Mouse (Mus musculus): ENCODE data around the gene Cenpv.

Gene Cenpv

DNA sequence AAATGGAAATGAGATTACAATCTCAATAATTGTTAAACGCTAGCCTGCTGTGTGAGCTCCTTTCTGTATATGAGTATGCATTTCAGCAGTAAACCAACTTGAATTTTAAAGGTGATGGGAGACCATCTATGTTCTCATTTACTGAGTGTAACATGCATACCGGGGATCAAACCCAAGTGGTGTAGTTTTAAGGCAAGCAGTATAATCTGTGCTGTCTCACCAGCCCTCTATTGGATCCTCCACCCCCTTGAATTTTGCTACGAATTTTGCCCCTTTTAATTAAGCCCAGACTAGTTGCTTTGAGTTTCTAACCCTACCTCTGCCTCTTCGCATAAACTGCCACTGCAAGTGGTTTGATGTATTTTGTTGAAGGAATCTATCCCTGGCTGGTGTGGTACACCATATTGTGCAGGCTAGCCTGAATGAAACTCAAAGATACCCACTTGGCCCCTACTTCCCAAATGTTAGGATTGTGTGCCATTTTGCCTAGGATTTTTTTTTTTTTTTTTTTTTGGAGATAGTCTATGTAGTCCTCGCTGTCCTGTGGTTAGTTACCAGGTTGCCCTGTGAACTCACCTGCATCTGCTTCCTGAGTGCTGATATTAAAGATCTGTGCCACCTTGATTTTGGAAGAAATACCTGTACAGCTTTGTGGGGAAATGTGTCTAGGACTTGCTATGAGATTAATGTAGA, 15.2 kb upstream of the Cenpv start:
- no peak for DNase-seq (ENCODE audit: low spot score in 2 of 2)

GRCm38 (mm10) chr11:62553633-62554032, 14.6 kb upstream of the Cenpv start:
- no peak for DNase-seq (ENCODE audit: low spot score in 2 of 2)

- DNase-seq (ENCODE audit: low spot score in 2 of 2) = no peak
Measured at GRCm38 (mm10) chr11:62553186-62553585, 14.1 kb upstream of the Cenpv start.

- DNase-seq (ENCODE audit: low spot score in 2 of 2) = peak; percentile 86 to 94
Measured at GRCm38 (mm10) chr11:62551226-62552119, 12.4 kb upstream of the Cenpv start.

GRCm38 (mm10) chr11:62550727-62551225, 11.7 kb upstream of the Cenpv start, which contains the start of gene Ubb:
Ubb (plus strand) TSS chr11:62551171.
- DNase-seq (ENCODE audit: low spot score in 2 of 2) = peak; percentile 98 to 99

DNA sequence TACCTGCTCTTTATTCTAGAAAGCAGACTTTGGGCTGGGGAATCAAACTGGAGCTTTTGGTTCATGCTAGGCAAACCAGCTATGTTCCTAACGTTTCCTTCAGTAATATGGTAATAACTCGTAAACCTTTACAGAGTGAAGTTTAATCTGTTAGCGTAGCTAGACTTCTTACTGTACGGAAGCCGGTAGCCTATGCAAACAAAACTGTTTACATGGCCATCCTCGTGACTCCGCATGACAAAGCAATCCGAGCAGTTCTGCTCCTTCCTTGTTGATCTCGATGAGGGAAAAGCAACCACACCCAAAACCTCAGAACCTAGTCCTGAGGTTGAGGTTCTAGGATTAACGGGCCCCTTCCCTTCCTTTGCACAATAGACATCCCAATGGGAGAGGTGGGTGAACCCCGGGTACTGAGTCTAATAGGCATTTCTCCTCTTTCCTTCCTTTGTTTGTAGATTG, 11.2 kb upstream of the Cenpv start:
- peak in 1 of 2 experiments; percentile 37 for DNase-seq (ENCODE audit: low spot score in 2 of 2)

GRCm38 (mm10) chr11:62549782-62550181, 10.7 kb upstream of the Cenpv start:
- peak; percentile 65 to 70 for DNase-seq (ENCODE audit: low spot score in 2 of 2)

GRCm38 (mm10) chr11:62543991-62544390, 4.9 kb upstream of the Cenpv start:
- DNase-seq (ENCODE audit: low spot score in 2 of 2) = no peak

- DNase-seq (ENCODE audit: low spot score in 2 of 2) = no peak
Measured at GRCm38 (mm10) chr11:62541581-62541980, 2.5 kb upstream of the Cenpv start.

GRCm38 (mm10) chr11:62540969-62541368, 1.9 kb upstream of the Cenpv start:
- no peak for DNase-seq (ENCODE audit: low spot score in 2 of 2)

DNA sequence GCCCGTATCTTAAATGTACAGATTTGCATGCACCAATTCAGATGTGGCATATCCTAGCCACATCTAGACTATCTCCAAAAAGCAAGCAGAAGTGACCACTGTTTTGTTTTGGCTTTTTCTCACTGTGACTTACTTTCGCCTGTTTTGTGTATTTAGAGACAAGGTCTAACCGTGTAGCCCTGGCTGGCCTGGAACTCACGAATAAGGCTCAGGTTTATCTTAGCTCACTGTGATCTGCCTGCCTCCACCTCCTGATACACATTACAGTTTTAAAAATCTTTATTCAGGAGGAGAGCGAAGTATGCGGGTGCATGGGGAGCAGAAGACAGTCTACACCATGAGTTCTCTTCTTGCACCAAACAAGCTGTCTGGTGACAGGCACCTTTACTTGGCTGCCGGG, 1.1 kb upstream of the Cenpv start:
- no peak for DNase-seq (ENCODE audit: low spot score in 2 of 2)

DNA sequence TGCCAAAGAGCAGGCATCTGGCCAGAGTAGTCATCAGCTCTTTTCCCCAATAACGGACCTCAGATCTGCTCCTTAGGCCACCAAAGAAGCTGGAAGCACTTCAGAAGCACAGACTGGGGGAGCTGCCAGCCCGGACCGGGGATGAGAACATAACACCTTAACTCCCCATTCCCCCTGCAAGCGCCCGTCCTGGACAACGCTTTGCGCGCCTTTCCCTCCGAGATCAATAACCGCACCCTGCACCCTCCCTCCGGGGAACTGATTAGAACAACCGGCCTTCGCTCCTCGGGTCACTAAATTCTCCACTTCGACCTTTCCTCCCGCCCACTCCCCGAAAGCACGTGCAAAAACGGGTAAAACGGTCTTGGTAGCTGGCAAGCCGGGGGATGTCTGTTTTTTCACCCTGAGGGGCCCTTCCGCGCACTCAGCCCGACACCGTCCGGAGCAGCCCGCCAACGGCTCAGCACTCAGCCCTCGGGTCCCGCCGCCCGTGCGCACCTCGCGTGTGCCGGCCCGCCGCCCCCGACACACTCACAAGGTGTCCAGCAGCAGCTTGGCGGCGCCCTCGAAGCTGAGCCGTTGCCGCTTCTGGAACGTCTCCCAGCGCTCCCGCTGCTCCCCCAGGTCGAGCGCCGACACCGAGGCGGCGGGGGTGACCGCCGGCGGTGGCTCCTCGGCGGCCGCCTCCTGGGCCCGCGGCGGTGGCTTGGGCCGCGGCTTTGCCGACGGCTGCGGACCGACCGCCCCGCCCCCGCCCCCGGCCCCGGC, 556 bp downstream of the Cenpv start:
- DNase-seq (ENCODE audit: low spot score in 2 of 2) = peak; percentile 61 to 63

DNA sequence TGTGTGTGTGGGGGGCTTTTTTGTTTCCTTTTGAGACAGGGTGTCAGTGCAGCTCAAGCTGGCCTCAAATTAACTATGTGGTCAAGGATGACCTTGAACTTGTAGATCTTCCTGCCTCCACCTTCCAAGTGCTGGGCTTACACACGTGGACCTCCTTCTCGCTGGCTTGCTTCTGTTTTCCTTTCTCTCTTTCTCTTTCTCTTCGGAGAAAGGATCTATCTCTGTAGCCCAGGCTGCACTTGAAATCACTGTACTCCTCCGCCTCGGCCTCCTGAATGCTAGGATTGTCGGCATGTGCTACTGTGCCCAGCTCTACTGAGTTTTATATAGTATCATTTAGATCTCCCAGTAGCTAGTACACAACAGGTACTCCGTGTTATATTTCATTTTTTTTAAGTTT, 1.5 kb downstream of the Cenpv start:
- no peak for DNase-seq (ENCODE audit: low spot score in 2 of 2)

GRCm38 (mm10) chr11:62537089-62537488, 2.0 kb downstream of the Cenpv start:
- DNase-seq (ENCODE audit: low spot score in 2 of 2) = no peak

DNA sequence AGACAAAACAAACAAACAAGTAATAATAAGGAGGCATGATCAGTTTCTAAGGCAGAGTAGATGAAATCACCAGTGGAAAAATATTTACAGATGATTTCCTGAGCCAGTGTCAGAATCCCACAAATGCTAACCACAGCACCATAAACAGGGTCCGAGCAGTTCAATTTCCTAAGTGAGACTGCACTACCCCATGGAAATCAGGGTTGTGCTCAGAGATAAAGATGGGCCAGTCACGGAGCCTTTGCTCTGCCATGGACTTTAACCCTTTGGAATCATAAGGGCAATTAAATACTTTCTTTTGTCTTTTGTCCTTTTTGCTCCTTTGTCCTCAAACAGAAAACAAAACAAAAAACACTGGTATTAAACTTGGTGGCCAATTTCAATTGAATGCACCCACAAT, 16.8 kb downstream of the Cenpv start:
- DNase-seq (ENCODE audit: low spot score in 2 of 2) = no peak

GRCm38 (mm10) chr11:62518991-62519390, 20.1 kb downstream of the Cenpv start:
- DNase-seq (ENCODE audit: low spot score in 2 of 2) = no peak

GRCm38 (mm10) chr11:62513311-62513710, 25.8 kb downstream of the Cenpv start:
- no peak for DNase-seq (ENCODE audit: low spot score in 2 of 2)

DNA sequence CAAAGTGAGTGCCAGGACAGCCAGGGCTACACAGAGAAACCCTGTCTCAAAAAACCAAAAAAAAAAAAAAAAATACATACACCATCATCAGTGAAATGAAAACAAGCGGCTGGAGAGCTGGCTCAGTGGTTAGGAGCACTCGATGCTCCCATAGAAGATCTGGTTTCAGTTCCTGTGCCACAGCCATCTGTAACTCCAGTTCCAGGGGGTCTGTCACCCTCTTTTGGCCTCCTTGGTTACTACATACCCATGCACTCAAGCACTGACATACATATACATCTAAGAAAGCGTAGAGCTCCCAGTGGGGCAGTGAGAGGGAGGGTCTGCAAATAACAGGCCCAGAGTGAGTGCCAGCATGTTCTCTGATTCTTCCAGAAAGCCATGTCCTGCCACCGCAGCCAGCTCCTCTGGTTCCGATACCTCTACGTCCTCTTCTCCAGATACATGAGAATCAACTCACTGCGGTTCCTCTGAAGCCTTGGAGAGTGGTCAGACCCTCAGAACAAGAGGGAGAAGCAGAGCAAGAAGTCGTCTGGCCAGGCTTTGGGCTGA, 26.5 kb downstream of the Cenpv start:
- DNase-seq (ENCODE audit: low spot score in 2 of 2) = no peak

- DNase-seq (ENCODE audit: low spot score in 2 of 2) = no peak
Measured at GRCm38 (mm10) chr11:62511444-62512202, 27.4 kb downstream of the Cenpv start.

DNA sequence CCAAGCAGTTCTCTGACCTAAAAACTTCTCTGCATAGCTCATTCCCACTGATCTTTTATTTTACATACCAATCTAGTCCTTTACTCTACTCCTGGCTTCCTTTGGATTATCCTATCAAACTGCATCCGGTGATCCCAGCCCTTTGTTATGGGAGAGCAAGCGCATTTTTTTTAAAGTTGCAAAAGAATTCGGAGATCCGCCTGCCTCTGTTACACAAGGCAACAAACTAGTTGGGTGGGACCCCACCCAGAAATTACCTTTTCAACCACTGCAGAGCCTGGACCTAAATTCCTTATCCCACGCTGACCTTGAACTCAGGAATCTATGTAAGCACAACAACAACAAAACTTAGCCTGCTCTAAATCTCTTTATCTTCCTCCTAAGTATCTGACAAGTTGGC, 28.1 kb downstream of the Cenpv start:
- DNase-seq (ENCODE audit: low spot score in 2 of 2) = no peak

GRCm38 (mm10) chr11:62509571-62509970, 29.5 kb downstream of the Cenpv start:
- DNase-seq (ENCODE audit: low spot score in 2 of 2) = no peak
